Mouse (Mus musculus): Measurements from ENCODE around the gene Pde4c. TPM values are rescaled to one million over a fixed set of nuclear protein-coding genes. Genes with fewer than 3 reads are reported as not detected.
A peak's percentile ranks its signal among the peaks of the same experiment; 100 is the strongest.

Gene Pde4c
- polyA plus RNA-seq, 1 experiment = 0.10 TPM

GRCm38 (mm10) chr8:70682692-70683091 is 40.8 kb upstream of the Pde4c start:
- Histone ChIP-seq H3ac (ENCODE audit: control insufficient read depth, insufficient read length) (no peak overlapping the region), H3K27me3 (ENCODE audit: control insufficient read depth, insufficient read depth, insufficient read length) (no peaks in the 10 kb centered on the region), H3K36me3 (ENCODE audit: control insufficient read depth, insufficient read depth) (no peaks in the 10 kb centered on the region), H3K4me2 (ENCODE audit: low read depth) (peak overlapping the region; percentile 66), H3K79me2 (ENCODE audit: control insufficient read depth, insufficient read depth) (no peaks in the 10 kb centered on the region), H3K4me3 (no peak overlapping the region)
- TF ChIP-seq MYOG (IDR thresholded peaks at IDR 0.05; ENCODE audit: control insufficient read depth in 1 of 3, insufficient read depth in 1 of 3, insufficient read length in 2 of 3, low read depth in 2 of 3) = peak; percentile 17 to 97 (median 96)
- TF ChIP-seq MAX (IDR thresholded peaks at IDR 0.05; ENCODE audit: low read depth) = no peak
- TF ChIP-seq MYOD1 (IDR thresholded peaks at IDR 0.05; ENCODE audit: control insufficient read depth in 1 of 3, insufficient read length in 2 of 3, low read depth in 2 of 3) = peak in 2 of 3 experiments; percentile 93 to 98
- no peak for TF ChIP-seq SRF (IDR thresholded peaks at IDR 0.05; ENCODE audit: control insufficient read depth, insufficient read length, low read depth)
- TF ChIP-seq POLR2A (IDR thresholded peaks at IDR 0.05; ENCODE audit: insufficient read length, low read depth) = no peak
- TF ChIP-seq TCF3 (IDR thresholded peaks at IDR 0.05; ENCODE audit: insufficient read length, low read depth) = peak; percentile 89
- TF ChIP-seq CEBPB (IDR thresholded peaks at IDR 0.05; ENCODE audit: insufficient read depth, poor library complexity, severe bottlenecking) = no peak
- TF ChIP-seq POLR2AphosphoS2 (IDR thresholded peaks at IDR 0.05; ENCODE audit: insufficient read length, low read depth) = no peak
- TF ChIP-seq USF1 (IDR thresholded peaks at IDR 0.05; ENCODE audit: low read depth) = no peak
- no peak for TF ChIP-seq REST (IDR thresholded peaks at IDR 0.05; ENCODE audit: insufficient read depth, insufficient read length)
- no peak for TF ChIP-seq E2F4 (IDR thresholded peaks at IDR 0.05; ENCODE audit: insufficient read depth)
- TF ChIP-seq TCF12 (IDR thresholded peaks at IDR 0.05; ENCODE audit: insufficient read depth, poor library complexity, severe bottlenecking) = peak; percentile 62

DNA sequence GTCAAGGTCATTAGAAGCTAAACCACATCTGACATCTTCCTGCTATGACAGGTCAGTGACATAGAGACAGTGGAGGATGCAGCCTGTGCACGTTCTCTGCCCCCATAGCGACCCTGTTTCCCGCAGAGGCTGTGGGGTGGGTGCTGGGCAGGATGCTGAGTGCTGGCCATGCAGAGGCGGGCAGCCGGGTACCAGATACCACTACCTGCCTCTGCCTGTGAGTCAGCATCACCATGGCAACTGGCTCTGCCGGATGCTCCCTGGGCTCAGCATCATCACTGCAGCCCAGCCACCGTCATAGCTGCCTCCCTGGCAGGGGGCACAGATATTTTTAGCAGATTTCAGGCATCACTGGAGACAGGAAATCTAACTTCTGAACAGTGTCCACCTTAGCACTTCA is 39.2 kb upstream of the Pde4c start:
- Histone ChIP-seq H3K4me2 (ENCODE audit: low read depth) (no peak overlapping the region), H3K4me3 (no peak overlapping the region), H3ac (ENCODE audit: control insufficient read depth, insufficient read length) (no peak overlapping the region), H3K36me3 (ENCODE audit: control insufficient read depth, insufficient read depth) (no peaks in the 10 kb centered on the region), H3K27me3 (ENCODE audit: control insufficient read depth, insufficient read depth, insufficient read length) (no peaks in the 10 kb centered on the region), H3K79me2 (ENCODE audit: control insufficient read depth, insufficient read depth) (no peaks in the 10 kb centered on the region)
- TF ChIP-seq USF1 (IDR thresholded peaks at IDR 0.05; ENCODE audit: low read depth) (no peak), POLR2AphosphoS2 (IDR thresholded peaks at IDR 0.05; ENCODE audit: insufficient read length, low read depth) (no peak), MYOD1 (IDR thresholded peaks at IDR 0.05; ENCODE audit: control insufficient read depth in 1 of 3, insufficient read length in 2 of 3, low read depth in 2 of 3) (no peak), MAX (IDR thresholded peaks at IDR 0.05; ENCODE audit: low read depth) (no peak), REST (IDR thresholded peaks at IDR 0.05; ENCODE audit: insufficient read depth, insufficient read length) (no peak), TCF3 (IDR thresholded peaks at IDR 0.05; ENCODE audit: insufficient read length, low read depth) (no peak), POLR2A (IDR thresholded peaks at IDR 0.05; ENCODE audit: insufficient read length, low read depth) (no peak), MYOG (IDR thresholded peaks at IDR 0.05; ENCODE audit: control insufficient read depth in 1 of 3, insufficient read depth in 1 of 3, insufficient read length in 2 of 3, low read depth in 2 of 3) (no peak), E2F4 (IDR thresholded peaks at IDR 0.05; ENCODE audit: insufficient read depth) (no peak), CEBPB (IDR thresholded peaks at IDR 0.05; ENCODE audit: insufficient read depth, poor library complexity, severe bottlenecking) (no peak), SRF (IDR thresholded peaks at IDR 0.05; ENCODE audit: control insufficient read depth, insufficient read length, low read depth) (no peak), TCF12 (IDR thresholded peaks at IDR 0.05; ENCODE audit: insufficient read depth, poor library complexity, severe bottlenecking) (no peak)

DNA sequence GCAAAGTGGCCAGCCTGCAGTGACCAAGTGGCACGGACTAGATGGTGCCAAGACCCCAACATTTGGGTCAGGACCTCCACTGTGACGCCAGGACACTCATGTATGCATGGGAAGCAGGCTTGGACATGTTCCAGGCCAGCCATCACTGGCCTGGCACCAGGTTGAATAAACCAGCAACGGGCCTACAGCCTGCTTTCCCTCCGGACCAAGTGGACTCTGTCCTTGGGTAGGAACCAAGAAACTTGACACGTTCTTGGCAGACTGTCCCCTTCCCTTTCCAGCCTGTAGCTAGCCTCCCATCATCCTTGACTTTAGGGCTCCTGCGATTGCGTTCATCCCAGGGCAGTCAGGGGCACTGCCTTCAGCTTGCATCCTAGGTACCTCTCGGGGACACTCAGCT is 35.9 kb upstream of the Pde4c start:
- TF ChIP-seq POLR2A (IDR thresholded peaks at IDR 0.05; ENCODE audit: insufficient read length, low read depth) (no peak), MAX (IDR thresholded peaks at IDR 0.05; ENCODE audit: low read depth) (no peak), USF1 (IDR thresholded peaks at IDR 0.05; ENCODE audit: low read depth) (no peak), TCF12 (IDR thresholded peaks at IDR 0.05; ENCODE audit: insufficient read depth, poor library complexity, severe bottlenecking) (no peak), CEBPB (IDR thresholded peaks at IDR 0.05; ENCODE audit: insufficient read depth, poor library complexity, severe bottlenecking) (no peak), SRF (IDR thresholded peaks at IDR 0.05; ENCODE audit: control insufficient read depth, insufficient read length, low read depth) (no peak), MYOG (IDR thresholded peaks at IDR 0.05; ENCODE audit: control insufficient read depth in 1 of 3, insufficient read depth in 1 of 3, insufficient read length in 2 of 3, low read depth in 2 of 3) (no peak), POLR2AphosphoS2 (IDR thresholded peaks at IDR 0.05; ENCODE audit: insufficient read length, low read depth) (no peak), MYOD1 (IDR thresholded peaks at IDR 0.05; ENCODE audit: control insufficient read depth in 1 of 3, insufficient read length in 2 of 3, low read depth in 2 of 3) (no peak), TCF3 (IDR thresholded peaks at IDR 0.05; ENCODE audit: insufficient read length, low read depth) (no peak), REST (IDR thresholded peaks at IDR 0.05; ENCODE audit: insufficient read depth, insufficient read length) (no peak), E2F4 (IDR thresholded peaks at IDR 0.05; ENCODE audit: insufficient read depth) (no peak)
- Histone ChIP-seq H3K4me3 (no peak overlapping the region), H3K27me3 (ENCODE audit: control insufficient read depth, insufficient read depth, insufficient read length) (no peaks in the 10 kb centered on the region), H3K79me2 (ENCODE audit: control insufficient read depth, insufficient read depth) (no peaks in the 10 kb centered on the region), H3K4me2 (ENCODE audit: low read depth) (no peak overlapping the region), H3K36me3 (ENCODE audit: control insufficient read depth, insufficient read depth) (no peaks in the 10 kb centered on the region), H3ac (ENCODE audit: control insufficient read depth, insufficient read length) (no peak overlapping the region)

DNA sequence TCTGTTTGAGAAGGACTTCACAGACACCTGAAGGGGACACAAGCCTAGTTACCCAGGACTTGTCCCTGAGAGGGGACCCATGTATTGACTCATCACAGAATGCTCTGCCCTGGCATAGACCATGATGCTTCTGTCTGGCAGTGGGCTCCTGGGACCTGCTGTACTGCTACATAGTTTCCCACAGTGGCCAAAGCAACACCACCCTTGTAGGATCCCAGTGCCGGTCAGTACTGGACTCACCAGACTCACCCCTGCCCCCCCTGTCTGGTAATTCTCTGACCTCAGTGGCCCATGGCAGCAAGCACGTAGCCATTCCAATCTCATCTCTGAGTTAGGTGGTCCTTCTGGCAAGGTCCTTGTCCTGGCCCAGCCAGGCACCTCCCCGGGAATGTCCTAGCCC is 35.4 kb upstream of the Pde4c start:
- TF ChIP-seq POLR2AphosphoS2 (IDR thresholded peaks at IDR 0.05; ENCODE audit: insufficient read length, low read depth) (no peak), TCF12 (IDR thresholded peaks at IDR 0.05; ENCODE audit: insufficient read depth, poor library complexity, severe bottlenecking) (no peak), CEBPB (IDR thresholded peaks at IDR 0.05; ENCODE audit: insufficient read depth, poor library complexity, severe bottlenecking) (no peak), MYOD1 (IDR thresholded peaks at IDR 0.05; ENCODE audit: control insufficient read depth in 1 of 3, insufficient read length in 2 of 3, low read depth in 2 of 3) (no peak), USF1 (IDR thresholded peaks at IDR 0.05; ENCODE audit: low read depth) (no peak), MYOG (IDR thresholded peaks at IDR 0.05; ENCODE audit: control insufficient read depth in 1 of 3, insufficient read depth in 1 of 3, insufficient read length in 2 of 3, low read depth in 2 of 3) (no peak), TCF3 (IDR thresholded peaks at IDR 0.05; ENCODE audit: insufficient read length, low read depth) (no peak), E2F4 (IDR thresholded peaks at IDR 0.05; ENCODE audit: insufficient read depth) (no peak), SRF (IDR thresholded peaks at IDR 0.05; ENCODE audit: control insufficient read depth, insufficient read length, low read depth) (no peak), MAX (IDR thresholded peaks at IDR 0.05; ENCODE audit: low read depth) (no peak), POLR2A (IDR thresholded peaks at IDR 0.05; ENCODE audit: insufficient read length, low read depth) (no peak), REST (IDR thresholded peaks at IDR 0.05; ENCODE audit: insufficient read depth, insufficient read length) (no peak)

More for the DNA sequence above, 35.4 kb upstream of the Pde4c start:
- Histone ChIP-seq H3K36me3 (ENCODE audit: control insufficient read depth, insufficient read depth) (no peaks in the 10 kb centered on the region), H3ac (ENCODE audit: control insufficient read depth, insufficient read length) (no peak overlapping the region), H3K27me3 (ENCODE audit: control insufficient read depth, insufficient read depth, insufficient read length) (no peaks in the 10 kb centered on the region), H3K4me2 (ENCODE audit: low read depth) (no peak overlapping the region), H3K79me2 (ENCODE audit: control insufficient read depth, insufficient read depth) (no peaks in the 10 kb centered on the region), H3K4me3 (no peak overlapping the region)

All from myocyte (in vitro differentiated cells).